Mouse (Mus musculus): ENCODE measurements at regions not wholly inside any gene's neighbourhood (a gene's known extent, or its start where the extent isn't known, plus 50 kb on each side); places are given as distances from the start of the nearest gene placed in this dataset.

DNA sequence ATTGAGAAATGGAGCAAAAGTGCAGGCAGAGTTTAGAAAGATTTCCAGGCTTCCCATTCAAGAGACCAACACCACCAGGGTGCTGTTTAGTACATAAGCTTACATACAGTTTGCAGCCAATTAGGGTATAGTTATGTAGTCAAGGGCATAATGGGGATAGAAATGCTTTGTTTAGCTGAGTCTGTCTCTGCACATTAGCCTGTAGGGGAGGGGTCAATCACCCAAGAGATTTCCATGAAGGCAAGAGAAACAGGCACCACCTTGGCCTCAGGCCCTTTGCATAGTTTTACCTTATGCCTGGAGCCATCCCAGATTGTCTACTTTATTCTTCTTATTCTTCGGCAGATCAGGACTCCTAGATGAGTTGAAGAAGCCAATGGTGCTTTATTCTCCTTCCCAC lies 205.9 kb upstream of the Zfp352 start:
- 94% methylated on average over 1 of the region's 1 CpGs for WGBS
- no peak for DNase-seq
- no peak for TF ChIP-seq POLR2A (IDR thresholded peaks at IDR 0.05; ENCODE audit: control insufficient read depth, extremely low read depth, insufficient read depth, low read length, poor library complexity)
- no peak for TF ChIP-seq CTCF (IDR thresholded peaks at IDR 0.05; ENCODE audit: borderline replicate concordance, control insufficient read depth, extremely low read depth, insufficient read depth, low read length, poor library complexity)
- Histone ChIP-seq H3K27ac (ENCODE audit: control insufficient read depth, insufficient read depth, low read length) (no peak overlapping the region), H3K4me1 (replicated peaks; ENCODE audit: control insufficient read depth, insufficient read depth, low read length) (no peaks in the 10 kb centered on the region), H3K27me3 (ENCODE audit: control insufficient read depth, insufficient read depth, low read length) (no peaks in the 10 kb centered on the region), H3K4me3 (ENCODE audit: control insufficient read depth, insufficient read depth, low read length) (no peak overlapping the region), H3K36me3 (ENCODE audit: control insufficient read depth, insufficient read depth, low read length) (no peaks in the 10 kb centered on the region)

DNA sequence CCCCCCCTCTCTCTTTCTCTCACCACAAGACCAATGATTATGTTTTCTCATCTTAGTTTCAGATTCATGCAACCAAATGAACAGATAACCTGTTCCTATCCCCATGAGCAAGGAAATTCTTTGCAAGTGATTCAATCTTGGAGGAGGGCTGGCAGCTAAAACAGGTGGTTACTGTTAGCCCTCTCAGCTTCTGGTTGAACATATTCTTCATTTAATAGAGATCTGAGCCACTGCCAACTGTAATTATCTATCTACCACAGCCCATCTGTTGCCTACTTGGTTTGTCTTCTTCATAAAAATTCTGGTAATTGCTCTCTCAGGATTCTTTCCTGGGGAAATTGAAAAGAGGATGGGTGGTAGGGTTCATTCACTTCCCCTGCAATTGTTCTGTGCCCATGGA lies 204.4 kb upstream of the Zfp352 start:
- no peak for DNase-seq
- H3K27ac ChIP-seq (ENCODE audit: control insufficient read depth, insufficient read depth, low read length), result no peak overlapping the region
- H3K27me3 ChIP-seq (ENCODE audit: control insufficient read depth, insufficient read depth, low read length), result no peaks in the 10 kb centered on the region
- no peak for TF ChIP-seq POLR2A (IDR thresholded peaks at IDR 0.05; ENCODE audit: control insufficient read depth, extremely low read depth, insufficient read depth, low read length, poor library complexity)
- no peak for TF ChIP-seq CTCF (IDR thresholded peaks at IDR 0.05; ENCODE audit: borderline replicate concordance, control insufficient read depth, extremely low read depth, insufficient read depth, low read length, poor library complexity)
- H3K4me1 ChIP-seq (replicated peaks; ENCODE audit: control insufficient read depth, insufficient read depth, low read length), result no peaks in the 10 kb centered on the region
- no peaks in the 10 kb centered on the region for H3K36me3 ChIP-seq (ENCODE audit: control insufficient read depth, insufficient read depth, low read length)
- H3K4me3 ChIP-seq (ENCODE audit: control insufficient read depth, insufficient read depth, low read length), result no peak overlapping the region

Data from thymus, adult 2 months (tissue).